Mouse (Mus musculus) lung, postnatal 14 days (tissue): ENCODE results near the gene H2-D1.
"Not testable (repeated sequence)": the region's sequence is repeated elsewhere in the genome, so short reads cannot be mapped to it uniquely, and the experiment has no call there.

ENCODE experiments used
- DNase-seq: peaks from one replicate; pipeline ENCODE4 v3.0.0; 2021

The H2-D1 gene

DNA sequence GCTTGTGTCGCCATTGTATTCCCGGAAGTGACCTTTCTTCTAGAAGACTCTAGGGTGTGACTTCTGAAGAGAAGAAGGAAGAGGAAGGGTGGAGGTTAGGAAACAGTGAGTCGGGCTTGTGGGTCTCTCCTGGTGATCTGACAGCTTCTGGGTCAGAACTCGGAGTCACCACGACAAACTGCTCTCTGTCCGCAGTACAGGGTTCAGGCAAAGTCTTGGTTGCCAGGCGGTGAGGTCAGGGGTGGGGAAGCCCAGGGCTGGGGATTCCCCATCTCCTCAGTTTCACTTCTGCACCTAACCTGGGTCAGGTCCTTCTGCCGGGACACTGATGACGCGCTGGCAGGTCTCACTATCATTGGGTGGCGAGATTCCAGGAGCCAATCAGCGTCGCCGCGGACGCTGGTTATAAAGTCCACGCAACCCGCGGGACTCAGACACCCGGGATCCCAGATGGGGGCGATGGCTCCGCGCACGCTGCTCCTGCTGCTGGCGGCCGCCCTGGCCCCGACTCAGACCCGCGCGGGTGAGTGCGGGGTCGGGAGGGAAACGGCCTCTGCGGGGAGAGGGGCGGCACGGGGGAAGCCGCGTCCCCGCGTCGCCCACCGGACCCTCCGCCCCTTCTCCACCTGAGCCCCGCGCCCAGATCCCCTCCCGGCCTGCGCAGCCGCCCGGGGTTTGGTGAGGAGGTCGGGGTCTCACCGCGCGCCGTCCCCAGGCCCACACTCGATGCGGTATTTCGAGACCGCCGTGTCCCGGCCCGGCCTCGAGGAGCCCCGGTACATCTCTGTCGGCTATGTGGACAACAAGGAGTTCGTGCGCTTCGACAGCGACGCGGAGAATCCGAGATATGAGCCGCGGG lies at the start of gene H2-D1:
Gene H2-D1 (plus strand): TSS at position 67 of the 859 bp plus-strand sequence.
- peak; percentile 100 for DNase-seq

DNA sequence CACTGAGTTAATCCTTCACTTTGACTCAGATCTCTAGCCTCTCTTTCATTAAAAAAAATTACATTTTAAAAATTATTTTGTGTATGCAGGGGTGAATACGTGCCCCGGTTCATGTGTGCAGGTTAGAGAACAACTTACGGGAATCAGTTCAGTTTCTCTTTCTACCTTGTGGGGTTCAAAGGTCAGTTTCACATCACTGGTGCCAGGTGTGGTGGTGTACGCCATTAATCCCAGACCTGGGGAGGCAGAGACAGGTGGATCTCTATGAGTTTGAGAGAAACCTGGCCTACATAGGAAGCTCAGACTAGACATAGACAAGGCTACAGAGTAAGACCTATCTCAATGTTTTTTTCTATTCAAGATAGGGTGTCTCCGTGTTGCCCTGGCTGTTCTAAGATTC lies 49.5 kb upstream of the H2-D1 start:
- no peak for DNase-seq

DNA sequence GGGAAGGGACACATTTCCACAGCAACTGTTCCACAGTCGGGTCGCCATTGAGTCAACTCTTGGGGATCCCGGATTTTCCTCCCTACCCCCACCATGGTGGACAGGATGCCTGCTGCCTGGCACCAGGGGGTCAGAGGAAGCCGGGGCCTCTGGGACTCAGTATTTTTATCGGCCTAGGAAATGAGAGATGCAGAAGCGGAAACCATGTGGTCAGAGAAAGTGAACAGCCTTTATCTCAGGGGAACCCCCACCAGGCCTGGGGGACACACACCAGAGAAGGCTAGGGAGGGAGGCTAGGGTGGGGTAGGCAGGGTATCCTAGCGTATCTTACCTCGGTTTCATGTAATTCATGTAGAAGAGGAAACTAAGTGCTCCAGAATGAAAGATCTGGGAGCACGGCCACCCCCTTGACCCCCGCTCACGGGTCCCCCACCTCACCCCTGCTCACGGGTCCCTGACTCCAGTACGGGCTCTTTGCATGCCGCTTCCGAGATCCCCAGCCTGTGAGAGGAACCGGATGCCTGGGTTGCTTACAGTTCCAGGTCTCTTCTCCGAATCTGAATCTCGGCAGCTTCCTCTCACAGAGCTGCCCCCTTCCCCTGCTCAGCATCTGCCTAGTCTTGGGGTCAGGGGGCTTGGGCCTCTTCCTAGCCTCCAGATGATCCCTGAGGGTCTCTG lies 43.9 kb upstream of the H2-D1 start:
- DNase-seq: peak; percentile 40

DNA sequence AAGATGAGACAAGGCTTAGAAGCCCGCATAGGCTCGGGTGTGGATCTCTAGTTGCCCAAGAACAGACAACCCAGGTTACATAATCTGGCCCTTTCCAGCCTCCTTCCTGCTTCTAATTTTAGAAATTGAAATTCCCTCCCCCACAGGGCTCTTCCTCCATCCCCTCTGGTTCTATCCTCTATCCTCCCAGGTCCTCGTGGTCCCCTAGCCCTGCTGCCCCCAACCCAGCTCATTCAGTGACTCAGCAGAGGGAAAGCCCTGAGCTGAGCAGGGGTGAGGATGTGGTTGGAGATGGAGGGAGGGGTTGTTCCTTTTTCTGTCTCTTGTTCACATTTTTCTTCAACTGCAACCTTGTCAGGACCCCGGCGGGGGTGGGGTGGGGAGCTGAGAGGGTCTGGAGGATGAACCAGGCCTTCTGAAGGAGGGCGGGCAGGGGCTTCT lies 42.9 kb upstream of the H2-D1 start:
- no peak for DNase-seq

DNA sequence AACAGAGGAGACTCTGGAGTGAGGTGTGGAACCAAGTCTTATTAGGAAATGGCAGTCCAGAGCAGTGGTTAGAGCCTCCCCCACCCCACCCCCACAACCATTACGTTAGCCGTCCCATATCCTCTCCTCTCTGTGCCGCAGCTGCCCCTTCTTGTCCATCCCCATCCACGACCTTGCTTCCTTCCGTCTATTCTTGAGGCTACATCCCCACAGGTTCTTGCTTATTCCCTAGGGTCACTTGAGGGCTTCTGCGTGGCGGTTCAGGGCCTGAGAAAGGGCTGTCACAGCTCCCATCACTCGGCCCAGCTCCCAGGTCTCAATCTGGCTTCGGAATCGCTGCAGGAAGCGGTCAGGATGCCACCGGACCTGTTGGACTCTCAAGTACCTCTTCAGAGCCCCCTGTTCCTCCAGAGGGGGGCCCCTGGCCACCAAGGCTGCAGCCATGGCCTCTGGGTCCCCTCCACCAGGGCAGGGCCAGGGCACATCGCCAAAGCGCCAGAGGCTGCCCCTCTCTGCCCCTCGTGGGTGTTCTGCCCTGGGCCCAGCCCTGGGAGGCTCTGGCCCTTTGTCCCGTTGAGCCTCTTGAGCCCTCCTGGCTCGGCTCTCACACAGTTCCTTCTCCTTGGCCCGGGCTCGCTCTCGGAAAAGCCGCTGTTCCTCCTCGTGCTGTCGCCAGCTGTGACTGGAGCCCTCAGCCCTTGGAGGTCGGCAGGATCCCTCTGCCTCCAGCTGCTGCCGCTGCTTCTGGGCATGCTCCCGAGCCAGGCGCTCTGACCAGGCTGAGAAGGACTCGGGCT lies 42.2 kb upstream of the H2-D1 start, which contains the start of gene Gm16181:
Gene Gm16181 (plus strand): TSS at position 679 of the 797 bp plus-strand sequence.
- DNase-seq: peak; percentile 59

DNA sequence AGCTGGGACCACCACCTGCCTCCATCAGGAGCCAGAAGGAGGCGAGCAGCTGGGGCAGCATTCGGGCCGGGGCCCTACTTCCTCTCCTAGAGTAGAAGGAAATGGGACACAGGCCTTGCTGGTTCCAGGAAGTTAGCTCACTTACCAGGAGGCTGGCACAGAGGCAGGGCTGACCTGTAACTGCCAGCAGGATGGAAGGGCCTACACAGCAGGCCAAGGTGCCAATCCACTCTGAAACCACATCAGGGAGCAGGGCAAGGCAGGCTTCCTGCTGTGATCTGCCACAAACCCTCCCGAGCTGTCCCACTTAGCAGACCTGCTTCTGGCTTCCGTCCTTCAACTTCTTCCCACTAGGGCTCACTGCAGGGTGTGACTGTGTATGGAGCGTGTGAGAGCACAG lies 40.2 kb upstream of the H2-D1 start:
- peak; percentile 44 for DNase-seq

DNA sequence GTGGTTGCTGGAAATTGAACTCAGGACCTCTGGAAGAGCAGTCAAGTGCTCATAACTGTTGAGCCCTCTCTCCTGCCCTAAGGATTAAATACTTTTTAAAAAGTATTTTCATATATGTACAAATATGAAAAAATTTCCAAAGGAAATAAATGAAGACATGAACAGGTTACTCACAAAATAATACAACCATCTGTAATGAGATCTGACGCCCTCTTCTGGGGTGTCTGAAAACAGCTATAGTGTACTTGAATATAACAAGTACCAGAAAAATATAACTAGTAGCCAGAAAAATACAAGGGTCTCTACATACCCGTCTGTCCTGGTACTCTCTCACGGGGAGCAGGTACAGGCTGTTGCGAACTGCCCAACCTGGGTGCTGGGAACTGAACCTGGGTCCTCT lies 37.9 kb upstream of the H2-D1 start:
- DNase-seq: no peak

DNA sequence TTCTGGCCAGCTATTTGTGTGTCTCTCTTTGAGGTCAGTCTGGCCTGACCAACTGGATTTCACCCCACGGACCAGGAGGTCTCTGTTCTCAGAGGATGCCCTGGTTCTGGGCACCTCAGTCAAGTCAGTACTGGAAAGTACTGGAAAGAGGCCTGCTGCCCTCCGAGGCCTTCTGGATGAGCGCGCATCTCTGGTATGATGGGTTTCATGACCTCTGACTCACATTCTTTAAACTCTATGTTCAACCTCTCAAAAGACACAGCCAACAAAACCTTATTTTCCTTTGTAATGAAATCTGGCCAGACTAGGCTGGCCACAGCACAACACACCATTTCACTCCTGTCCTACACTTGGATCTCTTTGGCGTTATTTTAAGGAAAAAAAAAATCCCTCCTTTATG lies 37.1 kb upstream of the H2-D1 start:
- DNase-seq: no peak

DNA sequence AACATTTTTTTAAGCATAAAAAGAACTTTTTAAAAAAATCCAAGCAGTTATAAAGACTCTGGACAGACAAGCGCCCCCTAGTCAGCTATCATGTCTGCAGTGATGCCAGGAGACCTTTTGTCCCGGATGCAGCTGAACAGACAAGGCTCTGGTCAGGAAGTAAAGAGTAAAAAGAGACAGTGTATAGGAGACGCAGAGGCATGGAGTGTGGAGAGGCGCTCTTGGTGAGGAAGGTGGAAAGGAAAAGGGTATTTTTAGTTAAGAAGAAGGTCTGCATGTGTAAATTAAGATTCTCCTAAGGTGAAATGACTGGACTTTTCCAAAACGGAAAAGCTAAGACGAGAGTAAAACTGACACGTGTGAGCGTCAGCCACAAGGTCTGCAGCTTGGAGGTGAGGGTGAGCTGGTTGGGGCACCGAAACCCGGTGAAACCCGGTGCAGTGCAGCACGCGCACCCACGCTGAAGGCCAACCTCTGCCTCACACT lies 35.9 kb upstream of the H2-D1 start:
- no peak for DNase-seq

DNA sequence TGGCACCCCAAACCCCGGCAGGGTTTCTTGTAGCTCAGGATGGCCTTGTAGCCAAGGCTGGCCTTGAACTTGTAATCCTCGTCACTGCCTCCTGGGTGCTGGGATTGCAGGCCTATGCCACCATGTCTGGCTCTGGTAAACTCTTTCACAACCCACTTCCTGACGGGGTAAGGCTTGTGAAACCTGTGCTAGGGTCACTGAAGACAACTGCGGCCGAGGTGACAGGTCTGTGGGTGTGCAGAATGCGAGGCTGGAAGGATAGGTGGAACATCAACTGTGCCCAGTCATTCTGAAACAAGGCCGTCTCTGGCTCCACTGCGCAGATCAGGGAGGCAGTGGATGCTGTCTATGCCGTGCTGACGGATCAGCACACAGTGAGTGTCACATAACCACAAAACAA lies 31.5 kb upstream of the H2-D1 start:
- no peak for DNase-seq

DNA sequence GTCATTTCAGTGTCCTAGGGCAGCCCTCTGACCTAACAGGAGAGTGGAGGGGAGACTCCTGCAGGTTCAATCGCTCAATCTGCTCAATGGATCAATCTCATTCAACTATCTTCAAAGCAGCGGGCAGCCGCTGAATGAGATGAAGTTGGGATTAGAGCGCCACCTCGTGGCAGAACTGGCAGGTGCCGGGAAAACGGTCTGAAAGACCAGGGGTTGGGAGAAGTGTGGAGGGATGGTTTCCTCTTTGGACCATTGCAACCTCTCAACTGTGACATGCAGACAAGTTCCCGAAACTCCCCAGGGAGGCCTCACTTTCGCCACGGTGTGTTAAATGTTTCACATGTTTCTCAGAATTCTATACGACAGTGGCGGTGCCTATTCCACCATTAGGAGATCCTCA lies 30.5 kb upstream of the H2-D1 start:
- DNase-seq: peak; percentile 94

DNA sequence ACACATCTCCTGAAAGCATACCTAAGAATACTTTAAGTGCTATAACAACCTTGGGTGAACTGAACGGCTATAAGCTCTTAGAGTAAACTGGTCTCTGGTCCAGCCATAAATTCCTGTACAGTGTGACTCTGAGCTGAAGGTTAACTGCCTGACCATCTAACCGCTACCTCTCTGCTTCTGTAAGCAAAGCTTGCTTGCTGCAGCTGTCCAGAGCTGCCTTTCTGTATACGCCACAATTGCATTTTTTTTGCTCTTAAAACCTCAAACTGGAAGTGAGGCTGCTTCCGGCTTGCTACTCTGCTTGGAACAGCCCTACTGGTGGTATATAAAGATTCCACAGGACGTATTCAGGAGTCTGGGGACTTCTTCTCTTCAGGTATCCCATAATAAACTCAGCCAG lies 29.9 kb upstream of the H2-D1 start:
- DNase-seq: no peak

DNA sequence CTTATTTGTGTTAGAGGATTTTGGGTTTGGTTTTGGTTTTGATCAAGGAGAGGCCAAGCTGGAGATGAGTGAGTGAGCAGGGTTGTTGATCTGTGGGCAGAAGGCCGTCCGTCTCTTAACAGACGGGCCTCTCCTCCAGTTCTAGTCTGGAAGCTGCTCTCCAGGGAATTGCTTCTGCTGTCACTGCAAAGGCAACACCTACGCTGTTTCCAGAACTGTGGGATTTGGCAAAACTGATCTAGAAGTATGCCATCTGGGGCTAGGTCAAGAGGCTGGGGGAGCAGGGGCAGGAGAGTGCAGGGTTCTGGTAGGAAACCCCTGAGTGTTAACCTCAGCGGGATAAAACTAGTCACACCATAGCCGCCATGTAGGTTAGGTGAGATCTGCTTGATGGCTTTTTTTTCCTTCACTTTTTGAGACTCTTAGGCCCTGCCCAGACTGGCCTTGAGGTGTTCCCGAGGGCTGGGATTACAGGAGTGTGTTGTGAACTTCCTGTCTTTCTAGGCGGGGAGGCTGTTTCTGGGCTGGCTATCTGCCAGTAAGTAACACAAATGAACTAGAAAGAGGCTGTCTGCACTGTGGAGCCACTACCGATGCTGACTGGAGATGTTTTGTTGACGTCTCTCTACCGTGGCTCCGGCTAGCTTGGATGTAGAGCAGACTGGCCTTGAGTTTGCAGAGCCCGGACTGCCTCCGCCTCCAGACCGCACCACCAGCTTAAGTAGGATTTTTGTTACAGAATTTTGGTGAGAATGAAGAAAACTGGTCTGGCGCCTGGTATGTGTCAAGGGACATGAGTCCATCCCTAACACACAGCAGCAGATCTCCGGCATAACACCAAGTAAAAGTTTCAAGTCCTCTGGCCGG lies 29.2 kb upstream of the H2-D1 start, which contains the start of gene Atp6v1g2:
Gene Atp6v1g2 (plus strand): TSS at position 547 of the 867 bp plus-strand sequence.
- no peak for DNase-seq

DNA sequence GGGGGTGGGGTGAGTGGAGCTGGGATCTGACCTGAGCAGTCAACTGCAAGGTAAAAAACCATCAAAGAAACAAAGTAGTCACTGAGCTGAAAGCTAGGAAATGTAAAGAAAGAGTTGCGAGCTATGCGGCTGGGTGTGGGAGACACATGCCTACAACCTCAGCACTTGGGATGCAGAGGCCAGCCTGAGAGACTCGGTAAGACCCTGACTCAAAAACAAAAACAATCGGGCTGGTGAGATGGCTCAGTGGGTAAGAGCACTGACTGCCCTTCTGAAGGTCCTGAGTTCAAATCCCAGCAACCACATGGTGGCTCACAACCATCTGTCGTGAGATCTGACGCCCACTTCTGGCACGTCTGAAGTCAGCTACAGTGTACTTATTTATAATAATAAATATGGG lies 28.4 kb upstream of the H2-D1 start:
- not testable (repeated sequence) for DNase-seq

DNA sequence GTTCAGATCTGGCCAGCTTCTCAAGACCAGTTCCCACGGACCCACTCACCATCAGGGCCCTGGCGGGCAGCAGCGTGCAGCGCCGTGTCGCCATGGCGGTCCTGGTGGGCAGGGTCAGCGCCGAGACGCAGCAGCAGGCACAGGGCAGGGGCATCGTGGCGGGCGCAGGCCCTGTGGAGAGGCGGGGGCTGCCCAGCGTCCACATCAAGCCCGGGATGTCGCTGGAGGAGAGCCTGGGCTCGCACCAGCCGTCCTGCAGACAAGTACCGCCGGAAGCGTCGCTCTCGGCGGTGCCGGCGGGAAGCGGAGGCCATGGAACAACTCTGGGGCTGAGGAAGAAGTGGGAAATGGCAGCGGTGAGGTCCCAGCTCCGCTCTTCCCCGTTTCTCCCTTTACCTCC lies 27.6 kb upstream of the H2-D1 start:
- peak; percentile 38 for DNase-seq

DNA sequence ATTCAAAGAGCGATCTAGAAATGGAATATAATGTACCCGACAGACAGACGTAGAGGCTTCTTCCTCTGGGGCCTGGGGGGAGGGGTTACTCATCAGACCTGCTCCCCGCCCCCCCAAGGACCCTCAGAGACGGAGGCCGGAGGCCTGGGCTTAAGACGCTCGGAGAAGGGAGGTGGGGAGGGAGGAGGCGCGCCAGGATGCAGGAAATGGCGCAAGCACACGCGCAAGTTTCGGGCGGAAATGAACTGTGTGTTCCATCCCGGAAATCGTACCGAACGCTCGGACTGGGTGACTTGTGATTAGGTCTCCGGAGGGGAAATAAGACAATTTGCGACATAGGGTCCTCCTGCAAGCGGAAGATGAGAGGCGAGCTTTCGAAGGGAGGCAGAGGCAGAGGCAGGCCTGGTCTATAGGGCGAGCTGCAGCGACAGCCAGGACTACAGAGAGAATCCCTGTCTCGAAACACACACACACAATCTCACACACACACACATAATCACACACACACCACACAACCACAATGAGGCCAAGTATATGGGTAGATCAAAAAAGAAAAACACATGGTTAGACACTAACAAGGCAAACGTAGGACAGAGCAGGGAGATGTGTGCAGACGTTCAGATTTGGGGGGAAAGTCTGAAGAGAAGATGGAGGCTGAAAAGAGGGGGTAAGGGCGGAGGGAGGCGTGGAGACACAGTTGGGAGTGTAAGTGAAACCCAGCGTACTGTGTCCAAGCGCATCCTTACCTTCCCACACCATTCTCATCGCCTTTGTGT lies 26.7 kb upstream of the H2-D1 start, which contains the start of gene Nfkbil1:
Gene Nfkbil1 (minus strand): TSS at position 179 of the 776 bp plus-strand sequence.
- peak; percentile 92 for DNase-seq

DNA sequence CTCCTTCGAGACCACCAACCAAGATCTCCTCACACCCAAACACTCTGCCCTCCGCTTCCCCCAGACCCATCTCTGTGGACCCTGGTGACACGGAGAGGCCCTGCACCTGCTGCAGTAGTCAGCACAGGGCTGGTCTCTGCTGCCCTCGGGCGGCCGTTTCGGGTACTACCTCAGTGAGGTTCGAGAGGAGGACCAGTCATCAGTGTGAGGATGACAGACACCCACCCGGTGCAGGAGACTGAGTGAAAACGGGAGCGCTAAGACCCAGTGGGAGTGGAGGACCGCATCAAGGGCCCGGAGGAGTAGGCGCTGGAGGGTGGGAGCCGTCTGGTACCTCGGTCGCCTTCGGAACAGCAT lies 26.2 kb upstream of the H2-D1 start:
- DNase-seq: peak; percentile 99

DNA sequence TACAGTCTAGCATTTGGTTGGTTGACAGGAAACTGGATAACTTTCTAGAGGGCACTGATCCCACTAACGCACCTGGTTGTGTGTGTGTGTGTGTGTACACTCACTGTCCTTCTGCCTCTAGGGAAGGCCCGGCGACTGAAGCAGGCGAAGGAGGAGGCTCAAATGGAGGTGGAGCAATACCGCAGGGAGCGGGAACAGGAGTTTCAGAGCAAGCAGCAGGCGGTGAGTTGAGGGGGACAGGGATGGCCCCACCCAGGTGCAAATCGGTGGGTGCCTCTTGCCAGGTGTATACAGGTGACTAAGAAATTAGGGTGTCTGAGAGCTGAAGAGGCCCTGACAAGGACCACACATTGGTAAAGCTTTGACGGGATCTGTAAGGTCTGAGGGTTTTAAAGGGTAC lies 25.5 kb upstream of the H2-D1 start:
- no peak for DNase-seq

DNA sequence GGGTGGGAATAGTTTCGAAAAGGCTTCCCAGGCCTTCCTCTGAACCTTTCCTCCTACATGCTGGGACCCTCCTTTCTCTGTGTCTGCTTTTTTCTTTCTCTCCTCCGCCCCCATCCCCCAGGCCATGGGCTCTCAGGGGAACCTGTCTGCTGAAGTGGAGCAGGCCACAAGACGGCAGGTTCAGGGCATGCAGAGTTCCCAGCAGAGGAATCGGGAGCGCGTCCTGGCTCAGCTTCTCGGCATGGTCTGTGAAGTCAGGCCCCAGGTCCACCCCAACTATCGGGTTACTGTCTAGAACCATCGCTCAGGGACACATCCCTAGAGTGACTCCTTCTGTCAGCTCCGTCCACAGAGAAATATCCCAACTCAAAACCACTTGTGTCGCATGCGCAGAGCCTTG lies 25.0 kb upstream of the H2-D1 start:
- no peak for DNase-seq

DNA sequence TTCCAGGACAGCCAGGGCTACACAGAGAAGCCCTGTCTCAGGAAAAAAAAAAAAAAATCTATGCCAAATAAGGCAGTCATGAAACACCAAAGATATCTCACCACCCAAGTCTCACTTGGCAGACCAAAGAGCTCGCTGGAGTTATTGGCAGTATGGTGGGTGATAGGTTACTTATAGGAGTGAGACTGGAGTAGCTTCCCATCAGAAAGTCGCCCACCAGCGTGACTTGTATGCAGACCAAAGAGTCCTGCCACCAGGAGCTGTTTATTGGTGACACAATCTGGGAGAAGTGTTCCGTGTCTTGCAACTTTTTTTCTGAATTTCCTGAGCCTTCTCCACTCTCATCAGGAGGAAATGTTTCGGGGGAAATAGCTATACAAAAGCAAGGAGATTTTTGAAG lies 22.8 kb upstream of the H2-D1 start:
- DNase-seq: no peak
